Comparison of ENCODE assay signal across 8 mouse cellular contexts in genomic region chr9:107677819-107678526, GRCm38 (mm10). TPM values are rescaled to one million over a fixed set of nuclear protein-coding genes. Genes with fewer than 3 reads are reported as not detected.
A peak's percentile ranks its signal among the peaks of the same experiment; 100 is the strongest.
DNase-seq lines count a peak whose midpoint lies in the region; ATAC-seq and TF ChIP-seq lines count a peak whose summit lies in the region.
"Not testable (repeated sequence)": the region's sequence is repeated elsewhere in the genome, so short reads cannot be mapped to it uniquely, and the experiment has no call there.

No protein-coding gene starts in this region.

- ATAC-seq in stomach, postnatal 0 days (ENCODE audit: low FRiP score, low TSS enrichment) = not testable (repeated sequence)

- not testable (repeated sequence) for H3K79me2 ChIP-seq in heart, adult 2 months (replicated peaks; ENCODE audit: control insufficient read depth, insufficient read depth, low read length)

- not testable (repeated sequence) for TF ChIP-seq POLR2A in heart, adult 2 months (IDR thresholded peaks at IDR 0.05; ENCODE audit: insufficient read depth, low read depth, low read length)

- not testable (repeated sequence) for H3K4me2 ChIP-seq in stomach, postnatal 0 days (replicated peaks; ENCODE audit: low read depth)

- 38% methylated on average over 14 of the region's 14 CpGs for WGBS in heart, adult 2 months
- 39% methylated on average over 14 of the region's 14 CpGs for WGBS in stomach, postnatal 0 days

- not testable (repeated sequence) for H3K27me3 ChIP-seq in heart, adult 2 months (ENCODE audit: control insufficient read depth, insufficient read depth, low read length); stomach, postnatal 0 days (ENCODE audit: control insufficient read depth, insufficient read depth, low read length)

- DNase-seq in CD4-positive, CD25-positive, alpha-beta regulatory T cell, adult 2 months (ENCODE audit: low read depth, low spot score) = peak; percentile 91
- DNase-seq in adrenal gland, postnatal 14 days = peak; percentile 80
- peak; percentile 89 for DNase-seq in embryo, embryonic 10.5 days (ENCODE audit: low spot score)
- peak; percentile 57 to 60 for DNase-seq in heart, adult 2 months
- DNase-seq in kidney, postnatal 14 days = peak; percentile 87
- DNase-seq in liver = peak; percentile 68
- DNase-seq in naive thymus-derived CD4-positive, alpha-beta T cell, adult 2 months (ENCODE audit: low read depth) = peak; percentile 94
- DNase-seq in stomach, postnatal 0 days (ENCODE audit: low spot score) = peak; percentile 79

- H3K4me3 ChIP-seq in heart, adult 2 months; stomach, postnatal 0 days (ENCODE audit: low read depth, low read length): not testable (repeated sequence)

- not testable (repeated sequence) for H3K9ac ChIP-seq in heart, adult 2 months (ENCODE audit: low read depth, low read length); stomach, postnatal 0 days (ENCODE audit: low read length)

- TF ChIP-seq CTCF in heart, adult 2 months (IDR thresholded peaks at IDR 0.05) = peak; percentile 79
- peak; percentile 79 for TF ChIP-seq CTCF in stomach, postnatal 0 days (IDR thresholded peaks at IDR 0.05; ENCODE audit: low read depth)

- not testable (repeated sequence) for H3K9me3 ChIP-seq in stomach, postnatal 0 days (ENCODE audit: control insufficient read depth, low read length)

- not testable (repeated sequence) for H3K4me1 ChIP-seq in heart, adult 2 months (ENCODE audit: control insufficient read depth, insufficient read depth, low read length); stomach, postnatal 0 days (replicated peaks; ENCODE audit: control insufficient read depth, insufficient read depth)

- intact Hi-C loops in heart, adult 2 months (cut with DNase I) = loop anchor here (2.0 kb wide), 1 partner anchor 61 kb away; no protein-coding TSS in a partner anchor

- not testable (repeated sequence) for H3K27ac ChIP-seq in heart, adult 2 months; stomach, postnatal 0 days (replicated peaks)

- not testable (repeated sequence) for H3K36me3 ChIP-seq in heart, adult 2 months (ENCODE audit: control insufficient read depth, insufficient read depth, low read length); stomach, postnatal 0 days (ENCODE audit: control insufficient read depth, insufficient read depth, low read length)

- TF ChIP-seq EP300 in heart, adult 2 months (IDR thresholded peaks at IDR 0.05; ENCODE audit: insufficient read depth, low read depth, low read length); stomach, postnatal 0 days (optimal IDR thresholded peaks at IDR 0.05): not testable (repeated sequence)

RNA-seq across cellular contexts. Expression of gene Gnat1, which starts 1.5 kb away (rescaled TPM):
- 0.34 and 0.41 TPM in 2 replicates for total RNA-seq in adrenal gland, postnatal 14 days (2021)
- not detected for total RNA-seq in heart, adult 2 months (2021)
- polyA plus RNA-seq in heart, adult 2 months (2012; rRNA removed) = not detected in 2 replicates
- polyA plus RNA-seq in stomach, postnatal 0 days (2015; fragmentation: Nextera tagmentation; extraction: Ambion mirVana) = 2.1 and 2.9 TPM in 2 replicates

RNA-seq across cellular contexts. Expression of gene Slc38a3, which starts 8.6 kb away (rescaled TPM):
- 4.9 and 85.2 TPM in 2 replicates for total RNA-seq in adrenal gland, postnatal 14 days (2021)
- 10 to 100 TPM; 71.5 to 88.3 TPM for total RNA-seq in heart, adult 2 months (2021)
- polyA plus RNA-seq in heart, adult 2 months (2012; rRNA removed) = 162 and 314 TPM in 2 replicates
- 0.95 and 1.1 TPM in 2 replicates for polyA plus RNA-seq in stomach, postnatal 0 days (2015; fragmentation: Nextera tagmentation; extraction: Ambion mirVana)

RNA-seq across cellular contexts. Expression of gene Sema3f, which starts 32.3 kb away (rescaled TPM):
- 22.8 and 25.9 TPM in 2 replicates for total RNA-seq in adrenal gland, postnatal 14 days (2021)
- 10 to 100 TPM; 13.4 to 16.8 TPM for total RNA-seq in heart, adult 2 months (2021)
- 29.1 and 31.8 TPM in 2 replicates for polyA plus RNA-seq in heart, adult 2 months (2012; rRNA removed)
- polyA plus RNA-seq in stomach, postnatal 0 days (2015; fragmentation: Nextera tagmentation; extraction: Ambion mirVana) = 11.7 and 15.1 TPM in 2 replicates

RNA-seq across cellular contexts. Expression of gene Gnai2, which starts 42.8 kb away (rescaled TPM):
- total RNA-seq in adrenal gland, postnatal 14 days (2021) = 249 and 284 TPM in 2 replicates
- total RNA-seq in heart, adult 2 months (2021) = 100 to 1,000 TPM; 243 to 250 TPM
- polyA plus RNA-seq in heart, adult 2 months (2012; rRNA removed) = 311 and 386 TPM in 2 replicates
- polyA plus RNA-seq in stomach, postnatal 0 days (2015; fragmentation: Nextera tagmentation; extraction: Ambion mirVana) = 189 and 195 TPM in 2 replicates
